Mouse (Mus musculus): ENCODE data around the gene Sfrp4.

GRCm38 (mm10) chr13:19623228-19623905 is 463 bp downstream of the Sfrp4 start:
- TF ChIP-seq CTCF (IDR thresholded peaks at IDR 0.05; ENCODE audit: extremely low read depth, insufficient read depth, insufficient read length, insufficient replicate concordance) (no peak), POLR2A (IDR thresholded peaks at IDR 0.05; ENCODE audit: low read depth, low read length) (no peak)
